Comparison of ENCODE assay signal across 43 mouse cellular contexts in genomic region chr17:56995046-56995445, GRCm38 (mm10). TPM values are rescaled to one million over a fixed set of nuclear protein-coding genes. Genes with fewer than 3 reads are reported as not detected.
"Had no signal": no experiment of that assay in that cellular context is flagged by ENCODE, and none has a peak within 500 bp of the region (broad histone marks: within the 10 kb centered on the region; RNA-seq: fewer than 3 reads in every experiment).

No protein-coding gene starts in this region.

- DNase-seq: gastrocnemius, postnatal 14 days; gastrocnemius, postnatal 36 days; heart, adult 11 months; heart, adult 2 months; heart, postnatal 14 days; heart, postnatal 36 days; kidney, adult 11 months; kidney, adult 2 months; kidney, adult 9 months; kidney, postnatal 14 days; kidney, postnatal 36 days; layer of hippocampus, adult 9-11 months; layer of hippocampus, postnatal 36 days; left cerebral cortex, postnatal 4 days had no signal

RNA-seq across cellular contexts. Expression of gene Pspn, which starts 4.8 kb away (rescaled TPM):
- total RNA-seq: gastrocnemius, adult 8-10 months; gastrocnemius, postnatal 14 days; gastrocnemius, postnatal 36 days; heart, adult 2 months; heart, postnatal 14 days; heart, postnatal 36 days; hematopoietic stem cell, adult 5-6 weeks; hindbrain, postnatal 0 days; layer of hippocampus, adult 18-20 months; layer of hippocampus, postnatal 14 days; layer of hippocampus, postnatal 36 days; left cerebral cortex, adult 8-10 months; left cerebral cortex, postnatal 10 days; left cerebral cortex, postnatal 25 days; left cerebral cortex, postnatal 4 days; liver, adult 2 months had no signal
- polyA plus RNA-seq: gonadal fat pad, adult 2 months; heart, adult 2 months; heart, embryonic 15.5 days; hindbrain, embryonic 11.5 days; hindbrain, postnatal 0 days; intestine, embryonic 14.5 days; intestine, embryonic 16.5 days; kidney, adult 2 months; large intestine, adult 2 months; limb, embryonic 13.5 days; limb, embryonic 15.5 days; liver, adult 2 months; liver, embryonic 14.5 days had no signal

RNA-seq across cellular contexts. Expression of gene Acer1, which starts 13.1 kb away (rescaled TPM):
- total RNA-seq: gastrocnemius, adult 8-10 months; gastrocnemius, postnatal 14 days; gastrocnemius, postnatal 36 days; heart, adult 2 months; heart, postnatal 14 days; heart, postnatal 36 days; hematopoietic stem cell, adult 5-6 weeks; hindbrain, postnatal 0 days; layer of hippocampus, adult 18-20 months; layer of hippocampus, adult 8-10 months; layer of hippocampus, postnatal 14 days; layer of hippocampus, postnatal 36 days; left cerebral cortex, adult 18-20 months; left cerebral cortex, adult 8-10 months; left cerebral cortex, postnatal 10 days; left cerebral cortex, postnatal 25 days; left cerebral cortex, postnatal 4 days; liver, adult 2 months had no signal
- polyA plus RNA-seq: gonadal fat pad, adult 2 months; heart, adult 2 months; heart, embryonic 11.5 days; heart, embryonic 13.5 days; heart, postnatal 0 days; hindbrain, embryonic 11.5 days; hindbrain, embryonic 13.5 days; hindbrain, embryonic 15.5 days; hindbrain, postnatal 0 days; kidney, adult 2 months; kidney, embryonic 15.5 days; kidney, postnatal 0 days; limb, embryonic 11.5 days; limb, embryonic 13.5 days; liver, adult 2 months; liver, embryonic 12.5 days; liver, embryonic 14.5 days had no signal
